ENCODE assay signal across 8 mouse cellular contexts in genomic region chr16:39048889-39049288, GRCm38 (mm10).
DNase-seq lines count a peak whose midpoint lies in the region; ATAC-seq and TF ChIP-seq lines count a peak whose summit lies in the region.

No protein-coding gene starts in this region.

- peak; percentile 66 for TF ChIP-seq CTCF in gastrocnemius, adult 2 months (IDR thresholded peaks at IDR 0.05)

- 9% methylated on average over 4 of the region's 4 CpGs for WGBS in embryonic facial prominence, embryonic 11.5 days
- WGBS in hindbrain, embryonic 15.5 days, result 10% methylated on average over 4 of the region's 4 CpGs
- WGBS in midbrain, embryonic 12.5 days, result 12% methylated on average over 4 of the region's 4 CpGs
- 8% methylated on average over 4 of the region's 4 CpGs for WGBS in stomach, embryonic 16.5 days

- no peak for DNase-seq in gastrocnemius, adult 2 months
- no peak for DNase-seq in gastrocnemius, postnatal 25 days
- DNase-seq in adrenal gland, adult 8-10 months, result peak; percentile 15
- peak; percentile 71 for DNase-seq in embryonic facial prominence, embryonic 11.5 days (ENCODE audit: low spot score)
- peak; percentile 52 to 69 for DNase-seq in layer of hippocampus, postnatal 14 days (ENCODE audit: low spot score in 2 of 2)

- no peak for ATAC-seq in embryonic facial prominence, embryonic 11.5 days (replicated peaks; ENCODE audit: insufficient number of reproducible peaks, low FRiP score, low TSS enrichment, low read depth)
- ATAC-seq in hindbrain, embryonic 15.5 days (ENCODE audit: low FRiP score, low read depth), result peak; percentile 71; the same call in 1 of the 2 replicates
- ATAC-seq in midbrain, embryonic 12.5 days (ENCODE audit: low FRiP score, low read depth), result peak; percentile 77
- ATAC-seq in stomach, embryonic 16.5 days (ENCODE audit: insufficient read depth, low FRiP score), result 0 out of 2 replicates have a peak, but pooled peaks have one; percentile 37

- no peak overlapping the region for H3K4me2 ChIP-seq in embryonic facial prominence, embryonic 11.5 days (ENCODE audit: low read depth, low read length)
- H3K4me2 ChIP-seq in hindbrain, embryonic 15.5 days, result no peak overlapping the region
- no peak overlapping the region for H3K4me2 ChIP-seq in midbrain, embryonic 12.5 days (replicated peaks)
- no peak overlapping the region for H3K4me2 ChIP-seq in stomach, embryonic 16.5 days (ENCODE audit: low read depth, low read length)

- no peak overlapping the region for H3K4me3 ChIP-seq in gastrocnemius, adult 2 months
- no peak overlapping the region for H3K4me3 ChIP-seq in embryonic facial prominence, embryonic 11.5 days (ENCODE audit: low read depth, low read length)
- no peak overlapping the region for H3K4me3 ChIP-seq in hindbrain, embryonic 15.5 days
- H3K4me3 ChIP-seq in midbrain, embryonic 12.5 days, result no peak overlapping the region
- H3K4me3 ChIP-seq in stomach, embryonic 16.5 days (replicated peaks; ENCODE audit: low read length), result no peak overlapping the region

- H3K27me3 ChIP-seq in embryonic facial prominence, embryonic 11.5 days (ENCODE audit: control insufficient read depth, insufficient read depth, low read length), result no peaks in the 10 kb centered on the region
- H3K27me3 ChIP-seq in hindbrain, embryonic 15.5 days, result no peaks in the 10 kb centered on the region
- peaks cover 15% of the 10 kb centered on the region for H3K27me3 ChIP-seq in midbrain, embryonic 12.5 days
- H3K27me3 ChIP-seq in stomach, embryonic 16.5 days (ENCODE audit: control insufficient read depth, insufficient read depth, low read length), result no peaks in the 10 kb centered on the region

- no peak overlapping the region for H3K27ac ChIP-seq in gastrocnemius, adult 2 months
- no peak overlapping the region for H3K27ac ChIP-seq in embryonic facial prominence, embryonic 11.5 days (replicated peaks; ENCODE audit: low read depth, low read length)
- H3K27ac ChIP-seq in hindbrain, embryonic 15.5 days (replicated peaks), result no peak overlapping the region
- no peak overlapping the region for H3K27ac ChIP-seq in midbrain, embryonic 12.5 days (replicated peaks)
- H3K27ac ChIP-seq in stomach, embryonic 16.5 days (ENCODE audit: low read length), result no peak overlapping the region

- intact Hi-C loops in gastrocnemius, adult 2 months (cut with DNase I), result no loop called here

- H3K9ac ChIP-seq in embryonic facial prominence, embryonic 11.5 days (replicated peaks; ENCODE audit: low read length), result no peak overlapping the region
- H3K9ac ChIP-seq in hindbrain, embryonic 15.5 days, result no peak overlapping the region
- no peak overlapping the region for H3K9ac ChIP-seq in midbrain, embryonic 12.5 days (replicated peaks)
- H3K9ac ChIP-seq in stomach, embryonic 16.5 days (ENCODE audit: low read length), result no peak overlapping the region

- H3K36me3 ChIP-seq in embryonic facial prominence, embryonic 11.5 days (replicated peaks; ENCODE audit: control insufficient read depth, insufficient read depth, low read depth, low read length), result no peaks in the 10 kb centered on the region
- H3K36me3 ChIP-seq in hindbrain, embryonic 15.5 days, result no peaks in the 10 kb centered on the region
- H3K36me3 ChIP-seq in midbrain, embryonic 12.5 days, result no peaks in the 10 kb centered on the region
- H3K36me3 ChIP-seq in stomach, embryonic 16.5 days (ENCODE audit: control insufficient read depth, insufficient read depth, low read length), result no peaks in the 10 kb centered on the region

- H3K4me1 ChIP-seq in embryonic facial prominence, embryonic 11.5 days (ENCODE audit: control insufficient read depth, insufficient read depth, low read length), result no peaks in the 10 kb centered on the region
- H3K4me1 ChIP-seq in hindbrain, embryonic 15.5 days (replicated peaks), result no peaks in the 10 kb centered on the region
- peaks cover 4% of the 10 kb centered on the region; the same call in 1 of the 2 replicates for H3K4me1 ChIP-seq in midbrain, embryonic 12.5 days
- H3K4me1 ChIP-seq in stomach, embryonic 16.5 days (ENCODE audit: control insufficient read depth, insufficient read depth, low read length), result no peaks in the 10 kb centered on the region

- H3K9me3 ChIP-seq in embryonic facial prominence, embryonic 11.5 days (replicated peaks; ENCODE audit: control insufficient read depth, low read length), result no peaks in the 10 kb centered on the region
- H3K9me3 ChIP-seq in hindbrain, embryonic 15.5 days, result no peaks in the 10 kb centered on the region
- no peaks in the 10 kb centered on the region for H3K9me3 ChIP-seq in midbrain, embryonic 12.5 days
- no peaks in the 10 kb centered on the region for H3K9me3 ChIP-seq in stomach, embryonic 16.5 days (replicated peaks; ENCODE audit: control insufficient read depth, low read length)

Comparison
In these comparisons a context has a peak if more than half of its experiments do, and no peak if none do; other contexts are left out.
1. DNase-seq: peak in adrenal gland, adult 8-10 months (single experiment), embryonic facial prominence, embryonic 11.5 days (single experiment) and layer of hippocampus, postnatal 14 days (2 of 2); none in gastrocnemius, adult 2 months (single experiment) and gastrocnemius, postnatal 25 days (single experiment).